Mouse (Mus musculus) layer of hippocampus, adult 11-12 months (tissue): ENCODE measurements around the gene Magi2.
"Not testable (repeated sequence)": the region's sequence is repeated elsewhere in the genome, so short reads cannot be mapped to it uniquely, and the experiment has no call there.

Source experiments
- DNase-seq: peaks from one replicate; pipeline ENCODE4 v3.0.0; 2022; ENCODE audit warnings: low spot score

Magi2 gene

DNA sequence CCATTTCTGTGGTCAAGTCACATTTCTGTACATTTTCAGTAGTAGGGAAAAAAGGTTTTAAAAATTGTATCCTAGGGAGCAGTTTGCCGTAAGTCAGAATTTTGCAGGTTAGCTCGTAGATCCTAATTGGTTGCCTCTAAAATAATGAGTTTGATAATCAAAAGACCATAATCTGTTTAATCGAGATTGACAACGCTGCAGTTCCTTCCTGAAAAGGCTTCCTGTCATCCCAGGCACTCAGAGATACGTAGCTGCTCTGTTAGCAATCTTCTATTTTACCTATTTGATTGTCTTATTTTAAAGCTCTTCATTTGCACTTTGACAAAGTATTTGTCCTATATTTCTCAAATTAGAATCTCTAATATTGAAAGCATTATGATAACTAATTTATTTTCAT, 1476.5 kb downstream of the Magi2 start:
- DNase-seq = no peak

DNA sequence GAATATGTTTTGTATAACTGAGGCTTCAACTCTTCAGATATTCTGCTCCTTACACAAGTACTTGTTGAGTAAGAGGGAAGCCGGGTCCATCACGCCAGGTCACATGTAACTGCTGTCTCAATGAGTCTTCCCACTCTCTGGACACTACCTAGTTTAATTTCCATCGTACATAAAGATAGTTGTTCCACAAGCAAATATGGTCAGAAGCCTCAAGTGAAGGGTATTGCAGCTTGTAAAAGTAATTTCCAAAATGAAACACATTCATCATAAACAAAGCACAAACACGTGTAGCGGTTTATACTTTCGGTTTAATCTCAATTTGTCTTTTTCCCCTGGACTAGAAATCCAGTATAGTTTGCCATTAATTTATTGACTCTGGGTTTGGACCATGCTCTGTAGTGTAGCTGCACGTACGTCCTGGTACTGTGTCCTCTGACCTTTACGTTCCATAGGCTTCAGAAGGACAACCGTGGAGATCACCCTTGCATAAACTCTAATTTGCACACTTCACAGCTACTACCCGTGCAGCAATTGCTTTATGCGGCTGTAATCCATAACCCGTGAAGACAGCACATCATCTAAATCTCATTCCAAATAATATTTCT, 1477.2 kb downstream of the Magi2 start:
- DNase-seq = no peak

DNA sequence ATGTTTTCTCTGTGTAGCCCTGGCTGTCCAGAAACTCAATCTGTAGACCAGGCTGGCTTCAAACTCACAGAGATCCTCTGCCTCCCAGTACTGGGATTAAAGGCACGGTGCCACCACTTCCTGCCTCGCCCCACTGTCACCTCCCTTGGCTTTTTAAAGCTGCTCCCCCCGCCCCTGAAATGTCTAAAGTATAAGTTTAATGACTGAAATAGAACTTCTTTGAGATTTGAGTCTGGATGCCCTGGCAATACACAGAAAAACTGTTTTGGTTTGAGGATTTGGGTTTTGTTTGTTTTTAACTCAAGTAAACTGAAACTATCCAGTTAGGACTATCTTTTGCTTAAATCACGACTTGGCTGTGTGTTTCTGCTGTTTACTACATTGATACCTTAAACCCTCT, 1478.0 kb downstream of the Magi2 start:
- DNase-seq = no peak

DNA sequence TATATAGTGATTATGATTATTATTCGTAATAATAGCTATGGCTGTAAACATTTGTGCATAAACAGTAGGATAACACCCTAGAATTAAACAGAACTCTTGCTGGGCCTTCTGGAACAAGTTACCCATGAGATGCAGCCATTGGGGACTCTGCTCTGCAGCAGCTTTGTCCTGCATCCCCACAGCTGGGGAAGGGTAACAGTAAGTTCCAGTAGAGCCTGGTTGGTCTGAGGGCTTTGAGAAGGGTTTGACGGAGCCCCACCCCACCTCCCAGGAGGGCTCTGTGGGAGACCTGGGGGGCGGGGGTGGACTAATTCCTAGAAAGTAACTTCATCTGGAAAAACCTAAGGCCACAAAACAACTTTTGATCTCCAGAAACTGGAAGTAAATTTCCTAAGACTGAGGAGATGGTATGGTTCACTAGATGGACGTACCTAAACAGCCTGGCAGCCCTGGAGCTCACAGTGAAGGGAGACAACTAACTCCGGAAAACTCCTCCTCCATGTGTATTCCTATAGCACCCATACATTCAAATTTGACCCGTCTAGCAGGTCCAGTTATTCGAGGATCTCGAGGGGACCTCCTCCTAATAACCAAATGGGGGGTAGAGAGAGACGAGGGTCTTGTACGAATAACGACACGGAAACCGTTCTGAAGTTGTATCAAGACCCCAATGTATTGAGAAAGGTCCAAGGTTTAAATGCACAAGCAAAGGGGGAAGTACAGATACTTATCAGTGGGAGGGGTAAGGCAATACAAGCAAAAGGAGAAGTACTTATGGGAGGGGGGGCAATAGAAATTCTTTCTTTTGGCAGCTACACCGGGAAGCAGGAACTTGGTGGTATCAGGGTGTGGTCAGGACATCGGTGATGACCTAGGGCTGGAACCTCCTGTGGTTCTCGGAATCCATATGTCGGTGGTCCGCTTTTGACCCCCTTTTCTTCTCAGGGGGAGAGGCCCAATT, 1479.8 kb downstream of the Magi2 start:
- not testable (repeated sequence) for DNase-seq

DNA sequence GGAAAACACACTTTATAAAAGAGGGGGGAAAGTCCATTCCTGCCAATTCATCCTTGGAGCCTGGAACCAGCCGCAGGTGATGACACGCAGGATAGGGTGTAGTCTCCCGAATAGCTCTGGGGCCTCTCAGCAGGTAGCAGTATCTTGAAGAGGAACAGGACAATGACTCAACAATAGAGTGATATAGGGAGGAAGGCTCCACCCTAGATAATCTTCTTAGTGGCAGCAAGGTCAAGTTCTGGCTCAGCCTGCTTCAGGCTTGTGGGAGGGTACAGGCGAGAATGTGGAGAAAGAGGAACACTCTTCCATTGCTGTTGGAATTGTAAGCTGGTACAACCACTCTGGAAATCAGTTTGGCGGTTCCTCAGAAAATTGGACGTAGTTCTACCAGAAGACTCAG, 1484.0 kb downstream of the Magi2 start:
- DNase-seq = not testable (repeated sequence)

DNA sequence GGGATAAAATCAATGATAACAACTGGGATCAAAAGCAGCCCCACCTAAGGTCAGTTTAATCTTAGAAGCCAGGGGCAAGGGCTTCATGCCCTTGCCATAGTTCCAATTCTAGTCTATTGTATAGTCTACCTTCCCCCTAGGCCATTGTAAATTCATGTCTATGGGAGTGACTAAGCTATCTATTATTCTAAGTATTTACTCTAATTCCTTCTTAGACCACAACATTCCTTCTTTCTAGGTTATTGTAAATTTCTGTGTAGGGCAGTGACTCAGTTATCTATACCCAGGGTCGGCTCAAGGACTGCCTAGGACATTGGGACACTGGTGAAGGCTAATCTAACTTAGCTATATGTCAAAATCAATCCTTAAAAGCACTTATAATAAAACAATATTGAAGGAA, 1487.8 kb downstream of the Magi2 start:
- not testable (repeated sequence) for DNase-seq

DNA sequence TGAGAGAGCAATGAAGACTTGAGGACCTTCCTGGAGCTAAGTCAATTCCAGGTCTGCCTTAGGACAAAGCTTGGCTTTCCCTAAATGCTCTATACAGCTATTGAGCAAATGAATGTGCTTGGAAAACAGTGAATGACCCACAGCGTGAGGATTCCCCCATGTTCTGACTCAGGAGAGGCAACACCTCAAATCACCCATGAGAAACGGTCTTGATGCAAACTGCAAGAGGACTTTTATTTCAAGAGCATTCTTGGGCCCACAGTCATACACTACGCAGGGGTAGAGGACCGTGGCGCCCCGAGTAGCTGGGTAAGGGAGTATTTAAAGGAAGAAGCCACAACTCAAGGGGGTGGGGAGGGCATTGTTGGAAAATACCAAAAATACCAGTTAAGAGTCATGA, 1489.1 kb downstream of the Magi2 start:
- DNase-seq = not testable (repeated sequence)

DNA sequence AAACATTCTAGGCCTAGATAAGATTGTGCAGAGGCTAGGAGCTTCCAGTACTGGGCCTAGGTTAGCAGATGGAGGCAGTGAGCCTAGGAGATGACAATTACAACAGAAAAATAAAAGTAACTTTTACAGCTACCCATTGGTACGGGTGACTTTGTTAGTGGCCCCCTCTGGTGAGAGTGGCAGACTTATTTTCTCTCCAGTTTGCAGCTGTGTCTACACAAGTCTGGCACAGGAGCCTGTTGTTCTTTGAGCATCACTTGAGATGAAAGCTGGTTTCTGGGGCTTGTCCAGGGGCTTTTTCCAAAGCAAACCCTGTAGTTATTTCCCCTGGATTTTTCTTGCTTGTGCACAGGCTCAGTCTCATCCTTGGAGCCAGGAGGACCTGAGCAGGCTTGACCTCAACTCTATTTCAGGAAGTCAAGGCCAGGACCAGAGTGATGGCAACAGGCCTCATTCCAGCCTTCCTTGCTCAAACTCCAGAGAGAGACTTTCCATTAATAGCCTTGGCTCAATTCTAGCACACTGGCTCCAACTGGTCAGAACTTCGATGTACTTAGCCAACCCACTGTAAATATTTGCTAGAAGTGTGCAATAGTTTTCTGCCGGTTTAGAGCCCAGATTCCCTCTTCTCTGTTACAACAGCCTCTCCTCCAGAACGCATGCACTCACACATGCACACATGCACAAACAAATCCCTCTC, 1493.5 kb downstream of the Magi2 start:
- no peak for DNase-seq

DNA sequence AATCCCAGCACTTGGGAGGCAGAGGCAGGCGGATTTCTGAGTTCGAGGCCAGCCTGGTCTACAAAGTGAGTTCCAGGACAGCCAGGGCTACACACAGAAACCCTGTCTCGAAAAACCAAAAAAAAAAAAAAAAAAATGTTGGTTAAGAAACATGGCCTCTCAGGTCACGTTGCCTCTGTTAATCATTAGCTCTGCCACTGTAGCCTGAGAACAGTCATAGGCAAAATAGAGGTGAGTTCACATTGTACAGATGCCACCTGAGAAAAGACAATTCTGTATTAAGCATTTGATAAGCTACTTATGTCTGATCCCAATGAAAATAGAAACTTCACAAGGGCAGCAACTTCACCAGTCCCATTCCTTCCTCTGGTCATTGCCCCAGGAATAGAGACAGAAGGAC, 1496.4 kb downstream of the Magi2 start:
- not testable (repeated sequence) for DNase-seq

DNA sequence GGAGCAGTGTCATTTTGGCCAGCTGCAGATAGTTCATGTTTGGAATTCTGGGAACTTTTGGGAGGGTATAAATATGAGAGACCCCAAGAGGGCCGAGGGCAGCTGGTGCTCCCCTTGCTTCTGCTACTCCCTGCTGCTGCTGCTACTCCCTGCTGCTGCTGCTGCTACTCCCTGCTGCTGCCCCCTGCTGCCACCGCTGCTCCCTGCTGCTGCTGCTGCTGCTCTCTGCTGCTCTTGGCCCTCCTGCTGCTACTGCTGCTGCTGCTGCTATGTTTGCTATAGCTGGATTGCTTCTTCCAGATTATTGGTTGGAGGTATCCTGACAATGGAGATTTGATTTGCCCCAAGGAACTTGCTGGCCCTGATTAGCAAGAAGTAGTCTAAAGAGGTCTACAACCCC, 1512.0 kb downstream of the Magi2 start:
- no peak for DNase-seq

DNA sequence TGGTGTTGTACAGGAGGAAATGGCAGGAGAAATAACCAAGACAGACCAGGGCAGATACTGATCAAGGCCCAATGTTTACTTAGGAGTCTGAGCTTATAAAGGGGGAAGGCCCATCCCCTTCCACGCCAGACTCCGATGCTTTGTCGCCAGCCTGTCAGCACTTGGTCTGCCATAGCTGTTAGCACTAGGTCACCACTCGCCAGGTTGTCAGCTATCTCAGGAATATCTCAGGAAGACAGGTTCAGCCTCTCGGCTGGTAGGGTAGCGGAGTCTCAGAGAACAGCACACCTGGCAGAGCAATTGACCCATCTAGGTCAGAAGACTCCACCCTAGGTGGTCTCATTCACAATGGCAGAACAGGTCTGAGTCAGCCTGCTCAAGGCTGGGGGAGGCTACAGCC, 1514.4 kb downstream of the Magi2 start:
- DNase-seq = no peak

DNA sequence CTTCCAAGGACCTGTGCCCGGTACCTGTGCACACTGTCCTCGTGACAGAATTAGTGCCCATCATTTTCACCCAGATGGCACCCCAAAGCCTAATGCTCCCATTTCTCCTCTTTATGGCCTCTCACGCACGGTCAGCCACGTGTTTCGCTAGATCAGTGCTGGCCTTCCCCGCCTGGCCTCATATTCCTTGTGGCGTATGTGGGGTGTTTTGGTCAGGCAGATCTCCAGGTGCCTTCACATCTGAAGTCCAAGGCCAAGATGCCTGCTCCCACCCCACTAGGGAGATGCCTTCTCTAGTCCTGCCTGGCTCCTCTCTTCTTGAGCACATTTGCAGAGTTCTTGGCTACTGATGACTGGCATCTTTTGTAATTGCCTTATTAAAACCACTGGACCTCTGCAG, 1515.1 kb downstream of the Magi2 start:
- no peak for DNase-seq

DNA sequence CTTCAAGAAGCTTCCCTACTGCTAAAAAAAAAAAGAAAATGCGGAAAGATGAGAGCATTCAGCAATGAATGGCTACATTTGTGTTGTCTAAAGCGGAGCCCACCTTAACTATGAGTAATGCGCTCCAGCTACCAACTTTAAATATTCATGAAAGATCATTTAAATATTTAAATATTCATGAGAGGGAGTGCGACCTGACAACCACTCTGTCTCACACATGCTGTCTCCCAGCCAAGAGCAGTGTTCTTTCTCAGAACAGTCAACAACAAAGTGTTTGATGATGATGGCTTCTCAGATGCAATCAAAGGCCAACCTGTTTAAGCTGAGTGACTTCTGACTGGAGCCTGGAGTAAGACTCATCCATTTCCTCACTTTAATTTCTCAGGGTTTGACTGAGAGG, 1521.3 kb downstream of the Magi2 start:
- no peak for DNase-seq

DNA sequence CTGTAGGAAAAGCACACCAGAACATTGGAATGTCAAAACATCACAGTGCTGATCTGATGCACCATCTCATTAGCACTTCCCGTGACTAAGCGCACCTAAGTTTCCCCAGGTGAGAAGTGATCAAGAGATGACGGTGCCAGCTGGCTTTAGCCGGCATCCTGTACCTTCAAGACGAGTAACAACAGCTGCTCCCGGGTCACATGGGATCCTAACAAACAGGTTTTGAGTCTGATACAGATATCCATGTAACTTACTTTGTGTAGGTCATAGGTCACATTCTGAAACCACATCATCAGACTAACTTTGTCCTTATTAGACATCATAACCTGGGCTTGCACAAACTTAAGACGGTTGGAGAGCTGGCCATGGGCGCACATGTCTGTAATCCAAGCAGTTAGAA, 1522.0 kb downstream of the Magi2 start:
- no peak for DNase-seq

DNA sequence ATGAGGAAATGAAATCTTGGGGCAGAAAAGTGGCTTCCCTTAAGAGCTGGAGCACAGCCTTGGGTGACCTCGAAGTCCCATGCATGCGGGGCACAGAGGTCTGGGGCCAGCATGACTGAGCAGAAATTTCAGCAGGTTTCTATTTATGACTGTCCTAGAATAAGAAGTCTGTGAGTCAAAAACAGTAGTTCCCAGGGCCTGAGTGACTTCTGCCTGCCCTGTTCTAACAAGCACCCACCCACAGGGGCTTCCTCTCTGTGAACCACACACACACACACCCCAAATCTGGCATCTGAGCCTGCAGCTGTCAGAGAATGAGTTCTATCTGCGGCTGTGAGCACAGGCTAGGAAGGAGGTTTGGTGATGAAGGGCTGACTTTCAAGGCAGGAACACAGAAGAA, 1522.7 kb downstream of the Magi2 start:
- no peak for DNase-seq

DNA sequence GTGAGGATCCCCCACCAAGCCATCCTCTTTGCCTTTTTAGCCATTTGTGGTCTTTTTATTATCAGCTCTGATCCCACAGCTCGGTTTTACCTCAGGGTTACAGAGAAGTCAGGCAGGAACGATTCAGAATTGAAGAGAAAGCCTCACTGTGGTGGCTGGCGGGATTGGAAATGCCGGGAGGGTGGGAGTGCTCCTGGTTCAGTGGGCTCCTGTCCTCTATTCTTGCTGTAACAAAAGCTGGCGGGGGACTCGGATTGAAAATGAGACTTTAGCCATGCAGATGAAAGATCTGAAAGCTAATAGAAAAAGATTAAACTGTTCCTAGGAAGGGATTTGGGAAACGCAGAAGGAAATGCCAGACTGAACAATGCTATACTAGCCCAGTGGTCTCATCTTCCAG, 1524.2 kb downstream of the Magi2 start:
- DNase-seq = no peak

DNA sequence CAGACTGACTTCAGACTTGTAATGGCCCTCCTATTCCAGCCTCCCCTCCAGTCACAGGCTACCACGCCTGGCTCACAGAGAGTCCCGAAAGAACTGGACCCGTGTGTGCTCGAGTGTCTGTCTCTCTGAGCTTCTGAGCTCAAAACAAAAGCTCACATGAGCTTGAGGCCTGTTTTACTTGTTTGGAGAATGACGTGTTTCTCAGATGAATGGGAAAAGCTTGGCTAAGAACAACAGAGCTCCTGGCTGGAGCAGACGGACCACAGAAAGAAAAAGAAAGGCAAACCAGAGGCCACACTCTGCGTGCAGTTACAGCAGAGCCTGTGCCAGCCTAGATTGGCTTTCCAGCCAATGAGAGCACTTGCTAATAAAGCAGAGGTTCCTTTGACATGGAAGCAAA, 1524.9 kb downstream of the Magi2 start:
- DNase-seq = no peak

DNA sequence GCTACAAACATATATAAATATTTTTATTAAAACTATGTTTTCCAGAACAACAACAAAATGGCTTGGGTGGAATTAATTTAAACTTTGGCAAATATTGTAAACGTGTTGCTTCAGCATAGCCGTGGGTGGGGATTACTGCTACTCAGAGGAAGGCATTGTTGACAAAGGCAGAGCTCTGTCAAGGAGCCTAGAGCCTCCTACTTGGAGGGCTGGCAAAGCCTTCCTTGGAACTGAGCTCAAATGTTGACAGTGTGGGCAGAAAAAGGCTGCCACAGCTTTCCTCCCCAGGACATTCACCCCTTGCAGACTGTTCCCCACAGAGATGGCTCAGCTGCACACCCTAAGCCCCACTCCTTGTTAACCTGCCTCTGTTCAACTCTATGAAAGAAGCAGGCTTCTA, 1526.3 kb downstream of the Magi2 start:
- DNase-seq = no peak

DNA sequence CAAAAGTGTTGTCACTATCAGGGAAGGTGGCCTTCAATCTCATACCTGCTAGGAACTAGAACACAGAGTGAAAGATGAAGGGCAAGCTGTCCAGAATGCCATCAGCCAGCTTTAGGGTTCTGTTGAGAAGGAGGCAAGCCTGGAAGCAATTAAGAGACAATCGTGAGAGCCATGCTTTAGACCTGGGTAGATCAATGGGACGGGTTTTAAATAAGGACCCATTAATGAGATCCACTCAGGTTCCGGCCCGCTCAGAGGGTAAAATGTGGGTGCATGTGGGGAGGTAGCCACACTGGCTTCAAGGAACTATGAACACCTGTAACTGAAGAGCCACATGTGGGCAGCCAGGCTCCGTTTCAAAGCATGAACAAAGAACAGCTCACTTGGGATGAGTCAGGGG, 1527.1 kb downstream of the Magi2 start:
- no peak for DNase-seq
